Mouse (Mus musculus) layer of hippocampus, adult 18-20 months (tissue): ENCODE data around the gene Rap1gds1. TPM values are rescaled to one million over a fixed set of nuclear protein-coding genes. Genes with fewer than 3 reads are reported as not detected.
A peak's percentile ranks its signal among the peaks of the same experiment; 100 is the strongest.

Source experiments
- DNase-seq, 2 experiments: peaks; one replicate each; pipeline ENCODE4 v3.0.0; 2022; ENCODE audit warnings: low spot score in 2 of 2
- total RNA-seq, 2 experiments: library from RNA; stranded (reverse); gene quantifications; 2 replicates each; pipeline ENCODE4 v1.2.3; 2021

Rap1gds1 gene
- total RNA-seq, 2 experiments from 2014 or later, result 212 TPM

DNA sequence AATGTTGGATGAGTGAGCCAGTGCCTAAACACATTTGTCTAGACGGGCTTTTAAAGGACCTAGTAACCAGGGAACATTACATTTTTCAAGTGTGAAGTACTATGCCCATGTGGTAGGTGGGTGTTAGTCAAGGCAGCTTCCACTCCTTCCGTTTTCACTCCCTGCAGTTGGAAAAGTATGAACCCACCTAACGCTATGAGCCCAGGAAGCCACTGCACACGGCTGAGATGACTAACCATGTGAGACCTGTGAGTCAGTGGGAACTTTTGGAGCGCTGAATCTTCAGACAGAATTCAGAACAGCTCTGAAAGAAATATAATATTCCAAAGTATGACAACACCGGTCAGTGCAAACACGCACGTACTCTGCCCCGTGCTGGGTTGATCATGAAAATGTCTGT is 125.9 kb downstream of the Rap1gds1 start:
- DNase-seq, result peak; percentile 19 to 54

GRCm38 (mm10) chr3:138945516-138945915 is 129.5 kb downstream of the Rap1gds1 start:
- no peak for DNase-seq

- DNase-seq, result no peak
These were observed 133.4 kb downstream of the Rap1gds1 start for GRCm38 (mm10) chr3:138941604-138942003.

GRCm38 (mm10) chr3:138937241-138937640 is 137.8 kb downstream of the Rap1gds1 start:
- DNase-seq, result no peak

- no peak for DNase-seq
These were observed 138.2 kb downstream of the Rap1gds1 start for GRCm38 (mm10) chr3:138936780-138937179.

DNA sequence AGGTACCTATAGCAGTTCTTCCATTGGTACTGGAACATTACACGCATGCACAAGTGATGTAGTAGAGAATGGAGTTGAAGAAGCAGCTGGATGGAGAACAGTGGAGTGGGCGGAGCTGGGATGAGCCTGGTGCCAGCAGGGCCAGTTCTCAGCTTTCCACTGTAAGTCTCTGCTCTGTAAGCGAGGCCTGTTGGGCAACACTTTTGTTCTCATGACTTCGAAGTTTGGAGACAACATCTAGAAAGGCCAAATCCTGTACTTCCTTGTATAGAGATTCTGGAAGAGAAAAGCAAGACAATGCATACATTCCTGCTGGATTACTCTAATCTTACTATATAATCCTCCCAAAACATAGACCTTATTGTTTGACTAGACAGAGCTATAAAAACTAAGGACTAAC is 147.6 kb downstream of the Rap1gds1 start:
- DNase-seq, result no peak

DNA sequence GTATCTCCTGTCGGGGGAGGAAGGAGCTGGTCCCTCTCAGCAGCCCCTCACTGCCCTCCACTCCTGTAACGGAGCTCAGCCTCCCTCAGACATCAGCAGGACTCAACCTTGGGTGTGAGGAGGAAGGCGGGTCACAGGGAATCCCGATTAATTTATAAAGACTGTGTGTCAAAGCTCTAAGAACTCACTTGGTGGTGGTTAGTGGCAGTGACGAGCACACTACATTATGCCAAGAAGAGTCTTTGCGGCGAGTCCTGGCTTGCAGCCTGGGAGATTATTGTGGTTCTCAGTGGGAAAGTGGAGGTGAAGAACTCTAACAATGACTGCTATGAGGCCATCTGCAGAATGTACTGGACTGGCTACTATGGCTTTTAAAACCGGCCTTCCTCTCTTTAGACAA is 148.8 kb downstream of the Rap1gds1 start:
- no peak for DNase-seq

GRCm38 (mm10) chr3:138918241-138918640 is 156.8 kb downstream of the Rap1gds1 start:
- DNase-seq, result no peak

GRCm38 (mm10) chr3:138917016-138917415 is 158.0 kb downstream of the Rap1gds1 start:
- DNase-seq, result no peak

DNA sequence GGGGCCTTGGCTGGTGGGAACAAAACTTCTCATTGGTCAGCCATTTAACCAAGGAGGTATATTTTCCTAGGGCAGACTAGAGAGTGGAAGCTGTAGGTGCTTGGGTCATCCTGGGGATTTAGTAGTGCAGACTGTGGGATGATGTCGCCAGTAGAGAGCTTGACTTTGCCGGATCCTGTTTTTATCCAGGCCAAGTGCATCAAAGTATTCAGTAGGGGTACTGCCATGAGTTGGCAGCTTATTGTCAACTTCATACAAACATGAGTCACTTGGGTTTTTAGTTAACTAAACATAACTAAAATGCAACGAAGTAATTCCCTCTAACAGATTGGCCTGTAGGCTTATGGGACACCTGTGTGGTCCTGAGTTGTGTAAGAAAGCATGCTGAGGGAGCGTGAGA is 158.4 kb downstream of the Rap1gds1 start:
- DNase-seq, result no peak

- DNase-seq, result no peak
These were observed 160.2 kb downstream of the Rap1gds1 start for GRCm38 (mm10) chr3:138914626-138915288.

DNA sequence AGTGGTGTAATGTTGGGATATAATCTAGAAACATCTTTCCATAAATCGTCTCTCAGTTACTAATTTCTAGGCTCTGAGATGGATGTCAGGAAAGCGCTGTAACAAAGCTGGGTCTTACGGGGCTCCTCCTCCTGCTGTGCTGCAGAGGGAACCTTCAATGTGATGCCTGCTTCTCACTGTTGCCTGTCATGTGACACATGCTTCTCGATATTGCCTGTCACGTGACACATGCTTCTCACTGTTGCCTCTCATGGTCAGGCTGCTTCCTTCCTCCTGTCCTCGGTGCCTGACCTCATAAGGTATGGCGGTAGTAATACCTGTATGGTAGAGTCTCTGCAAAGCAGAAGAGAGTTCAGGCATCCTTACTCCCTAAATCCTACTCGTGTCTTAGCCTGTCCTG is 162.5 kb downstream of the Rap1gds1 start:
- no peak for DNase-seq

GRCm38 (mm10) chr3:138909313-138909712 is 165.7 kb downstream of the Rap1gds1 start:
- no peak for DNase-seq

DNA sequence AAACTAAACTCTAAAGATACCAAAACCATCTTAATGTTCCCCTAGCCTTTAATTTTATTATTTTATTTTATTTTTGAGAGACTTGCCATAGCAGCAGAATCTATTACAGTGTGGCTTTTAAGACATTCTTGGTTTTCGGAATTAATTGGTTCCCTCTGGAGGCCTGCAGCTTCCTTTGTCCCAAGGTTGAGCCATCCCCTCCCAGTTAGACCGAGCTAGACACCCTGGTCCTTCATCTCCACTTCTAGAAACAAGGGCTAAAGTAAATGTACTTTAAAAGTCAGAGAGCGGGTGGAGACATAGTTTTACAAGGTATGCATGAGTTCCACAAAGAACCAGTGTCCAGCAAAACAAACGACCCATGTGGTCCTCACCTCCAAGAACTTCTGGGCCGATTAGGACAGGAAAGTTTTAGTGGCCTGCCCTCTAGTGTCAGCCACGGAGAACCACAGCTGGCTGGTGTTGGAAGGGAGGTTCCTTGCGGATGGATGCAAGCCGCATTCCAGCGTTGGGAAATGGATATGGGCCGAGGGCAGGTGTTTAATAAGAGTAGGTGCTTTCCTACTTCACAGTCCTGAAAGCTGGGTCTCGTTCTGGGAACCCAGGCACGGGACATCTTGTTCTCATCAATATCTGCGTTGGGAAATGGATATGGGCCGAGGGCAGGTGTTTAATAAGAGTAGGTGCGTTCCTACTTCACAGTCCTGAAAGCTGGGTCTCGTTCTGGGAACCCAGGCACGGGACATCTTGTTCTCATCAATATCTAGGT is 168.7 kb downstream of the Rap1gds1 start:
- peak; percentile 39 to 69 for DNase-seq

DNA sequence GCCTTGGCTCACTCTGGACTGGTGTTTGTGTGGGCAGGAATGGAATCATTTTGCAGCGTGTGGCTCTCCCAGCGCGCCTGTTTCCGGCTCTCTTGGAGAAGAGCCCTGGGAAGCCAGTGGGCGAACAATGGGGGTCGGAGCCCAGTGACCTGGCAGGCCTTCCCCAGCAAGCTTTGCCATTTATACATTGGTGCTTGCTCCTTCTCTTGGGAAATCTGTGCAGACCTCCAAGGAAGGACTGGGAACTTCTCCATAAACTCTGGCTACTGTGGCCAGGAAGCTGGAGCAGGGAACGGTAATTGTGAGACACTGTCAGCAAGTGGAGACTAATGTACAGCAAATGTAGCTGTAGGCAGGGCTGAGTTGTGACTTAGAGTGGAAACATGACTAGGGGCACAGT is 169.3 kb downstream of the Rap1gds1 start:
- DNase-seq, result no peak

GRCm38 (mm10) chr3:138900571-138901141 is 174.3 kb downstream of the Rap1gds1 start:
- peak in 1 of 2 experiments; percentile 43 for DNase-seq

DNA sequence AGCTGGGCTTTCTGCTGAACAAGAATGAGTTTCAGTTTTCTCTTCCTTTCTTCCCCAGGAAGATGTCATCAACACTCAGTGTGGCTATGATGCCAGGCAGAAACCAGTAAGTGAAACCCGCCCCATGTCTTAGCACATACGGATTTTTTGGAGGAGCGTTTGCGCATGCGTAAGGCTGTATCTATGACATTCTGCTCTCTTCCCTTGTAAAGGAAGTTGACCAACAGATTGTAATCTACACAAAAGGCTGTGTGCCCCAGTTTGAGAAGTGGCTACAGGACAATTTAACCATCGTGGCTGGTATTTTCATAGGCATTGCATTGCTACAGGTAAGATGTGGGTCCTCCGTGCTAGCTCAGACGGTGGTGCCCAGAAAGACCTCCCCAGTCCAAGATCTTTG is 176.9 kb downstream of the Rap1gds1 start:
- no peak for DNase-seq

- DNase-seq, result no peak
These were observed 177.5 kb downstream of the Rap1gds1 start for GRCm38 (mm10) chr3:138897500-138897899.

- no peak for DNase-seq
These were observed 181.5 kb downstream of the Rap1gds1 start for GRCm38 (mm10) chr3:138893520-138893919.

DNA sequence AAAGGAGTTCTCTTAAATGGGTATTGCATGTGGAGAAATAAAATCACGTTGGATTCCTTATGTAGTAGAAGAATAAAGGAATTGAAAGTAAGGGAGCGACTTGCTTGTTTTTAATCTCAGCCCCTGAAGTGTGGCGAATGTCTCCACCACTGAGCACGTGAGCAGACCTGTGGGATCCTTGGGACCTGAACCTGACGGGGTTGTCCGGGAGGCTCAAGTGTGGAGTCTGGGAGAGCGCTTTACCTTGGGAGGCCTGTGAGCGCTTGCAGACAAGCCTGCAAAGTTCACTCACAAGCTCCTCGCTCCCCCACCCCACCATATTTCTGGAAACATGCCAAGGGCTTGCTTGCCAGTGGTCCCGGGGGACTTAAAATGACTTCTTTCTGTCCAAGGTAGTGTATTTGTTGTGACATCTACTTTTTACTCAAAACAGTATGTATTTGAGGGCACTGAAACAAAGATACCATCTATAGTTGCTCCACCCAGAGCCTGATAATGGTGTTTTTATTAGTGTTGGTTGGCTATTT is 185.2 kb downstream of the Rap1gds1 start:
- DNase-seq, result no peak

- peak in 1 of 2 experiments; percentile 68 for DNase-seq
These were observed 185.8 kb downstream of the Rap1gds1 start for GRCm38 (mm10) chr3:138889214-138889613.

- DNase-seq, result no peak
These were observed 188.9 kb downstream of the Rap1gds1 start for GRCm38 (mm10) chr3:138886121-138886520.
